Mouse (Mus musculus): ENCODE measurements at regions not wholly inside any gene's neighbourhood (a gene's known extent, or its start where the extent isn't known, plus 50 kb on each side); places are given as distances from the start of the nearest gene placed in this dataset.
A peak's percentile ranks its signal among the peaks of the same experiment; 100 is the strongest.
"Not testable (repeated sequence)": the region's sequence is repeated elsewhere in the genome, so short reads cannot be mapped to it uniquely, and the experiment has no call there.

DNA sequence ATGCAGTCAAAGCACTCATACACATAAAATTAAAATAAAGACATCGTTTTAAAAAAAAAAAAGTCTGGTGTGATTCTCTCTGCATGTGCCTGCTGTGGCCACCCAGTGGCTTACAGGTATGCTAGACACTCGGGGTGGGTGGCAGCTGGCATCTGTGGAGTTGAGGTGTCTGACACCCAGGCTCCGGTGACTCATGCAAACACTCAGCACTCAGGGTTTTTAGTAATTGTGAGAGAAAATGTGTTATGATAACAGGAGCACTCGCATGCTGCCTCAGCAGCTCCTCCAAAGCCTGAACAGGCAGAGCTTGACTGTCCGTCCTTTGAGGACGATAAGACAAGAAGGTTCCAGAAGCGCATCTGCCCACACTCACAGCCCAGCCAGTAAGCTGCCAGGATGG, 159.0 kb upstream of the A430005L14Rik start:
- Histone ChIP-seq H3K4me3 (no peak overlapping the region), H3K27ac (no peak overlapping the region), H3K36me3 (no peaks in the 10 kb centered on the region), H3K9me3 (no peaks in the 10 kb centered on the region), H3K9ac (no peak overlapping the region), H3K27me3 (replicated peaks) (no peaks in the 10 kb centered on the region), H3K4me2 (replicated peaks) (no peak overlapping the region), H3K4me1 (no peaks in the 10 kb centered on the region)
- no peak for ATAC-seq (ENCODE audit: low FRiP score, low read depth)
- 90% methylated on average over 7 of the region's 7 CpGs for WGBS

DNA sequence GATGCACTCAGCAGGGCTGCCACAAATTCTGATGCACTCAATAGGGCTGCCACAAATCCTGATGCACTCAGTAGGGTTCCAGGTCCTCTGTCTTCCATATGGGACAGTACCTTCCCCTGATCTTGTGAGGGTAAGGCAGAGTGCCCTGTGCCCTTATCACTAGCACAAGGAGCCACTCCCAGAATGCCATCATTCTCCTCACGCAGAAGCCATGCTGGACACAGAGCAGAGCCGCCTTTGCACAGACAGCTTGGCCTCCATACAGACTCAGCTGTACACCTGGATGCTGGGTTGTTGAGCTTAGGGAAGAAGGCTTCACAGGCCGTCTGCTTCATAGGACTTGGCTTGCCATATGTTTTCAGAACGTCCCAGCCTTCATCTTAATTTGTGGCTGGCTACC, 151.3 kb upstream of the A430005L14Rik start:
- Histone ChIP-seq H3K36me3 (no peaks in the 10 kb centered on the region), H3K27me3 (replicated peaks) (peaks cover 6% of the 10 kb centered on the region; the same call in 1 of the 2 replicates), H3K9me3 (no peaks in the 10 kb centered on the region), H3K9ac (no peak overlapping the region), H3K4me1 (peaks cover 24% of the 10 kb centered on the region), H3K4me2 (replicated peaks) (peak overlapping the region; percentile 48), H3K4me3 (no peak overlapping the region), H3K27ac (0 out of 2 replicates have a peak overlapping the region, but pooled peaks have one; percentile 22)
- 25% methylated on average over 4 of the region's 4 CpGs for WGBS
- ATAC-seq (ENCODE audit: low FRiP score, low read depth): peak; percentile 29; the same call in 1 of the 2 replicates

GRCm38 (mm10) chr4:153806180-153806692, 150.8 kb upstream of the A430005L14Rik start:
- peak; percentile 73 for ATAC-seq (ENCODE audit: low FRiP score, low read depth)
- H3K4me3 ChIP-seq: no peak overlapping the region
- H3K4me2 ChIP-seq (replicated peaks): peak overlapping the region; percentile 48
- no peaks in the 10 kb centered on the region for H3K36me3 ChIP-seq
- H3K9ac ChIP-seq: no peak overlapping the region
- H3K4me1 ChIP-seq: peaks cover 24% of the 10 kb centered on the region
- 0 out of 2 replicates have a peak overlapping the region, but pooled peaks have one; percentile 22 for H3K27ac ChIP-seq
- peaks cover 6% of the 10 kb centered on the region; the same call in 1 of the 2 replicates for H3K27me3 ChIP-seq (replicated peaks)
- 3% methylated on average over 10 of the region's 10 CpGs for WGBS
- no peaks in the 10 kb centered on the region for H3K9me3 ChIP-seq

GRCm38 (mm10) chr4:153806820-153807436, 150.1 kb upstream of the A430005L14Rik start:
- ATAC-seq (ENCODE audit: low FRiP score, low read depth): peak; percentile 43; the same call in 1 of the 2 replicates
- 19% methylated on average over 10 of the region's 10 CpGs for whole genome bisulfite sequencing
- H3K4me3 ChIP-seq: no peak overlapping the region

DNA sequence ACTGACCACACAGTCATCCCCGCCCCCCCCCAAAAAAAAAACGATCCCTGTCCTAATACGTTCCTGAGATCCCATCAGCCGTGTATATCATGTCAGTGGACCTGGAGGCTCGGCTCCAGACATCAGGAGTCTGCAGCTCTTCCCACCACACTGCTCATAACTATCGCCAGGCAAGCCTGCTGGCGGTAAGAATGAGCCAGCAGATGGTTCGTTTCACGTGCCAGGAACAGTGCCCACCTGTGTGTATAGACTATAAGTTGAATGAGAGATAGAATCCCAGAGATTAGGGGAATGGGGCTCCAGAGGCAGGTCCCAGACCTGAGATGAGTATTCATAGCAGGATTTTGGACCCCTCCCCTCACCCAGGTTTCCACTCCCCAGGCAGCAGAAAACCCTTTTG, 144.2 kb upstream of the A430005L14Rik start:
- Histone ChIP-seq H3K4me1 (peaks cover 4% of the 10 kb centered on the region; the same call in 1 of the 2 replicates), H3K9ac (no peak overlapping the region), H3K27me3 (replicated peaks) (no peaks in the 10 kb centered on the region; the same call in 1 of the 2 replicates), H3K27ac (no peak overlapping the region), H3K36me3 (no peaks in the 10 kb centered on the region), H3K4me3 (no peak overlapping the region), H3K9me3 (no peaks in the 10 kb centered on the region), H3K4me2 (replicated peaks) (no peak overlapping the region)
- WGBS: 94% methylated on average over 9 of the region's 9 CpGs
- ATAC-seq (ENCODE audit: low FRiP score, low read depth): no peak

More at GRCm38 (mm10) chr4:153806820-153807436, 150.1 kb upstream of the A430005L14Rik start:
- H3K27me3 ChIP-seq (replicated peaks): peaks cover 6% of the 10 kb centered on the region
- H3K4me1 ChIP-seq: peaks cover 24% of the 10 kb centered on the region
- no peak overlapping the region for H3K9ac ChIP-seq
- no peaks in the 10 kb centered on the region for H3K36me3 ChIP-seq
- H3K9me3 ChIP-seq: no peaks in the 10 kb centered on the region
- H3K4me2 ChIP-seq (replicated peaks): peak overlapping the region; percentile 48
- H3K27ac ChIP-seq: no peak overlapping the region

- Histone ChIP-seq H3K27me3 (replicated peaks) (no peaks in the 10 kb centered on the region), H3K9ac (no peak overlapping the region), H3K4me3 (no peak overlapping the region), H3K9me3 (no peaks in the 10 kb centered on the region), H3K27ac (no peak overlapping the region), H3K4me1 (no peaks in the 10 kb centered on the region), H3K36me3 (no peaks in the 10 kb centered on the region), H3K4me2 (replicated peaks) (no peak overlapping the region)
- WGBS: 45% methylated on average over 9 of the region's 9 CpGs
- ATAC-seq (ENCODE audit: low FRiP score, low read depth): peak; percentile 37; the same call in 1 of the 2 replicates
Observed at GRCm38 (mm10) chr4:153827914-153828313, 129.1 kb upstream of the A430005L14Rik start.

- H3K9me3 ChIP-seq: no peaks in the 10 kb centered on the region
- H3K4me2 ChIP-seq (replicated peaks): no peak overlapping the region
- H3K36me3 ChIP-seq: no peaks in the 10 kb centered on the region
- no peak overlapping the region for H3K9ac ChIP-seq
- H3K4me3 ChIP-seq: no peak overlapping the region
- no peak for ATAC-seq (ENCODE audit: low FRiP score, low read depth)
- H3K27ac ChIP-seq: no peak overlapping the region
- H3K4me1 ChIP-seq: no peaks in the 10 kb centered on the region
- no peaks in the 10 kb centered on the region for H3K27me3 ChIP-seq (replicated peaks)
- WGBS: 91% methylated on average over 9 of the region's 9 CpGs
Observed at GRCm38 (mm10) chr4:153829766-153830165, 127.3 kb upstream of the A430005L14Rik start.

DNA sequence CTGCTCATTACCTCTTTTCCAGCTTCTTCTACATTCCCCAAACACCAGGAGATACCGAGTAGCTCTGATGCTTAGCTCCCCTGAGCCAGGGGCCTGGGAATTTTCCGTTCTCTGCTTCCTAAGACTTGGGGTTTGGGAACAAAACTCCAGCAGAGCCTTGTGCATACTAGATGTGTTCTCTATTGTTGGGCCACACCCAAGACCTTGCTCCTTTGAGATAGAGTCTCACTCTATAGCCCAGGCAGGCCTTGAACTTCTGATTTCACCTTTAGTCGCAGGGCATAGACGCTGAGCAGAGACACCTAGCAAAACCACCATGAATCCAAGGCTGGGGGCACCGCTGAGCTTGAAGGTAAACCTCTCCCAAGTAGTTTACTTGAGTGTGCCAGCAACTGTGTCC, 126.5 kb upstream of the A430005L14Rik start:
- H3K4me2 ChIP-seq (replicated peaks): no peak overlapping the region
- H3K9me3 ChIP-seq: no peaks in the 10 kb centered on the region
- H3K9ac ChIP-seq: no peak overlapping the region
- no peak for ATAC-seq (ENCODE audit: low FRiP score, low read depth)
- H3K4me3 ChIP-seq: no peak overlapping the region
- no peaks in the 10 kb centered on the region for H3K27me3 ChIP-seq (replicated peaks)
- H3K27ac ChIP-seq: no peak overlapping the region
- WGBS: 86% methylated on average over 5 of the region's 5 CpGs
- no peaks in the 10 kb centered on the region for H3K4me1 ChIP-seq
- no peaks in the 10 kb centered on the region for H3K36me3 ChIP-seq

- H3K27ac ChIP-seq; H3K27me3 ChIP-seq (replicated peaks); H3K4me3 ChIP-seq; ATAC-seq (ENCODE audit: low FRiP score, low read depth); H3K9ac ChIP-seq; H3K4me2 ChIP-seq (replicated peaks); H3K9me3 ChIP-seq; H3K4me1 ChIP-seq; H3K36me3 ChIP-seq: not testable (repeated sequence)
- WGBS: 90% methylated on average over 10 of the region's 11 CpGs
Observed at GRCm38 (mm10) chr4:153831251-153831650, 125.8 kb upstream of the A430005L14Rik start.

- Histone ChIP-seq H3K27me3 (replicated peaks) (no peaks in the 10 kb centered on the region), H3K4me3 (no peak overlapping the region), H3K36me3 (no peaks in the 10 kb centered on the region), H3K9me3 (no peaks in the 10 kb centered on the region), H3K9ac (no peak overlapping the region), H3K27ac (no peak overlapping the region), H3K4me1 (no peaks in the 10 kb centered on the region), H3K4me2 (replicated peaks) (no peak overlapping the region)
- WGBS: 89% methylated on average over 2 of the region's 2 CpGs
- no peak for ATAC-seq (ENCODE audit: low FRiP score, low read depth)
Observed at GRCm38 (mm10) chr4:153832151-153832550, 124.9 kb upstream of the A430005L14Rik start.

- Histone ChIP-seq H3K27me3 (replicated peaks) (no peaks in the 10 kb centered on the region), H3K4me1 (peaks cover 16% of the 10 kb centered on the region; the same call in 1 of the 2 replicates), H3K9ac (no peak overlapping the region), H3K27ac (no peak overlapping the region), H3K36me3 (no peaks in the 10 kb centered on the region), H3K4me2 (replicated peaks) (no peak overlapping the region), H3K4me3 (no peak overlapping the region), H3K9me3 (no peaks in the 10 kb centered on the region)
- WGBS: 90% methylated on average over 6 of the region's 6 CpGs
- ATAC-seq (ENCODE audit: low FRiP score, low read depth): no peak
Observed at GRCm38 (mm10) chr4:153844766-153845165, 112.3 kb upstream of the A430005L14Rik start.

- ATAC-seq (ENCODE audit: low FRiP score, low read depth): no peak
- whole genome bisulfite sequencing: 76% methylated on average over 3 of the region's 3 CpGs
- Histone ChIP-seq H3K27ac (no peak overlapping the region), H3K4me2 (replicated peaks) (no peak overlapping the region), H3K9ac (no peak overlapping the region), H3K36me3 (no peaks in the 10 kb centered on the region), H3K9me3 (no peaks in the 10 kb centered on the region), H3K4me1 (peaks cover 16% of the 10 kb centered on the region; the same call in 1 of the 2 replicates), H3K27me3 (replicated peaks) (no peaks in the 10 kb centered on the region), H3K4me3 (no peak overlapping the region)
Observed at GRCm38 (mm10) chr4:153848274-153848673, 108.8 kb upstream of the A430005L14Rik start.

- 57% methylated on average over 11 of the region's 11 CpGs for WGBS
- ATAC-seq (ENCODE audit: low FRiP score, low read depth): no peak
- Histone ChIP-seq H3K4me3 (no peak overlapping the region), H3K9ac (no peak overlapping the region), H3K27me3 (replicated peaks) (no peaks in the 10 kb centered on the region), H3K9me3 (no peaks in the 10 kb centered on the region), H3K4me1 (peaks cover 34% of the 10 kb centered on the region), H3K27ac (no peak overlapping the region), H3K4me2 (replicated peaks) (no peak overlapping the region), H3K36me3 (no peaks in the 10 kb centered on the region)
Observed at GRCm38 (mm10) chr4:153850186-153850585, 106.9 kb upstream of the A430005L14Rik start.
